Mouse (Mus musculus) intestine, embryonic 16.5 days (tissue): ENCODE measurements around the gene Antxr1. TPM values are rescaled to one million over a fixed set of nuclear protein-coding genes. Genes with fewer than 3 reads are reported as not detected.

ENCODE experiments used
- ATAC-seq: fragments of 200-750 bp; cut with Nextera tagmentation; 2 replicates; pipeline ENCODE4 v1.8.0; 2017; ENCODE audit warnings: moderate TSS enrichment, moderate library complexity
- H3K27ac ChIP-seq: fragments of 300-500 bp; sonication (generic); 2 replicates; pipeline ENCODE4 v1.5.1; 2014; ENCODE audit warnings: mild to moderate bottlenecking, low read length
- H3K27me3 ChIP-seq: fragments of 300-500 bp; sonication (generic); replicated peaks from 2 replicates; pipeline ENCODE4 v1.6.1; 2014; ENCODE audit warnings: low read length, control low read depth, mixed read lengths; ENCODE audit not compliant: control insufficient read depth, insufficient read depth
- H3K36me3 ChIP-seq: fragments of 300-500 bp; sonication (generic); 2 replicates; pipeline ENCODE4 v1.6.1; 2014; ENCODE audit warnings: low read length, control low read depth; ENCODE audit not compliant: control insufficient read depth, insufficient read depth
- H3K4me1 ChIP-seq: fragments of 300-500 bp; sonication (generic); 2 replicates; pipeline ENCODE4 v1.6.1; 2014; ENCODE audit warnings: low read length, control low read depth, mixed read lengths; ENCODE audit not compliant: control insufficient read depth, insufficient read depth
- H3K4me2 ChIP-seq: fragments of 300-500 bp; sonication (generic); 2 replicates; pipeline ENCODE4 v1.6.1; 2014; ENCODE audit warnings: low read depth, low read length, control low read depth
- H3K4me3 ChIP-seq: fragments of 300-500 bp; sonication (generic); 2 replicates; pipeline ENCODE4 v1.5.1; 2014; ENCODE audit warnings: mild to moderate bottlenecking, low read length
- H3K9ac ChIP-seq: fragments of 300-500 bp; sonication (generic); 2 replicates; pipeline ENCODE4 v1.6.1; 2014; ENCODE audit warnings: low read depth, low read length
- H3K9me3 ChIP-seq: fragments of 300-500 bp; sonication (generic); 2 replicates; pipeline ENCODE4 v1.6.1; 2016; ENCODE audit warnings: low read length, control low read depth; ENCODE audit not compliant: control insufficient read depth
- WGBS: fragments of 180-500 bp; shearing (Covaris S2); extraction: QIAGEN DNeasy Blood & Tissue Kit; methylation state at CpG from one replicate; pipeline ENCODE4 v1.1.7; 2014; 5-methylcytosine and 5-hydroxymethylcytosine counted together
- polyA plus RNA-seq: library from polyadenylated mRNA; unstranded; fragments of >200 nt; fragmentation: Nextera tagmentation; extraction: Ambion mirVana; gene quantifications from 2 replicates; pipeline ENCODE4 v1.2.1, GENCODE M21; 2015

Antxr1 gene
- polyA plus RNA-seq, 1 experiment from 2014 or later, result 3.9 TPM

- H3K27ac ChIP-seq, result peak overlapping the region; percentile 65
- no peaks in the 10 kb centered on the region for H3K27me3 ChIP-seq
- H3K4me2 ChIP-seq, result peak overlapping the region; percentile 26
- no peaks in the 10 kb centered on the region for H3K36me3 ChIP-seq
- no peak overlapping the region for H3K4me3 ChIP-seq
- H3K4me1 ChIP-seq, result 0 out of 2 replicates have a peak, but pooled peaks cover 2% of the 10 kb centered on the region
- 0 out of 2 replicates have a peak overlapping the region, but pooled peaks have one; percentile 28 for H3K9ac ChIP-seq
- peak; percentile 96 for ATAC-seq
- H3K9me3 ChIP-seq, result no peaks in the 10 kb centered on the region
- 72% methylated on average over 20 of the region's 20 CpGs for WGBS
Observed at GRCm38 (mm10) chr6:87119066-87119837, 216.4 kb downstream of the Antxr1 start.

GRCm38 (mm10) chr6:87116596-87116995, 219.0 kb downstream of the Antxr1 start:
- H3K9me3 ChIP-seq, result no peaks in the 10 kb centered on the region
- H3K4me2 ChIP-seq, result no peak overlapping the region
- no peaks in the 10 kb centered on the region for H3K36me3 ChIP-seq
- H3K4me3 ChIP-seq, result no peak overlapping the region
- 86% methylated on average over 7 of the region's 7 CpGs for WGBS
- no peak overlapping the region for H3K27ac ChIP-seq
- ATAC-seq, result no peak
- H3K27me3 ChIP-seq, result no peaks in the 10 kb centered on the region
- 0 out of 2 replicates have a peak, but pooled peaks cover 2% of the 10 kb centered on the region for H3K4me1 ChIP-seq
- H3K9ac ChIP-seq, result no peak overlapping the region

DNA sequence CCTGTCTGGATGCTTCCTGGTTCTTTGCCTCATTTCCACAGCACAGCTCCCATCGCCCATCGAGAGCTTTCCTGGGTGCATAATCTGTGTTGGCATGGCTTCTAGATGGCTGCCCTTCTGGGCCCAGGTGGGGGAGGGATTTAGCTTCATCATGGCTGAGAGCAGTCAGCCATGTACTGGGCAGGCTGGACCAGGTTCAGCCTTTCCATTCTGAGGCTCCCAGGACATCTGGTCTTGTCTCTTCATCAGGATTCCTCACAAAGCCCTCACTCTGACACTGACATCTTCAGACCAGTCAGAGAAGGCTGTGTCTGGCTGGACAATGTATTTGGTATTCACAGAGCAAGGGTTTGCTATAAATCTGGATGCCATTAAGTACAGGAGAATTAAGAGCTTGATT, 219.6 kb downstream of the Antxr1 start:
- no peak for ATAC-seq
- H3K9ac ChIP-seq, result no peak overlapping the region
- 75% methylated on average over 2 of the region's 2 CpGs for WGBS
- H3K4me3 ChIP-seq, result no peak overlapping the region
- H3K4me2 ChIP-seq, result no peak overlapping the region
- H3K4me1 ChIP-seq, result 0 out of 2 replicates have a peak, but pooled peaks cover 2% of the 10 kb centered on the region
- H3K27ac ChIP-seq, result no peak overlapping the region
- no peaks in the 10 kb centered on the region for H3K9me3 ChIP-seq
- H3K27me3 ChIP-seq, result no peaks in the 10 kb centered on the region
- H3K36me3 ChIP-seq, result no peaks in the 10 kb centered on the region

DNA sequence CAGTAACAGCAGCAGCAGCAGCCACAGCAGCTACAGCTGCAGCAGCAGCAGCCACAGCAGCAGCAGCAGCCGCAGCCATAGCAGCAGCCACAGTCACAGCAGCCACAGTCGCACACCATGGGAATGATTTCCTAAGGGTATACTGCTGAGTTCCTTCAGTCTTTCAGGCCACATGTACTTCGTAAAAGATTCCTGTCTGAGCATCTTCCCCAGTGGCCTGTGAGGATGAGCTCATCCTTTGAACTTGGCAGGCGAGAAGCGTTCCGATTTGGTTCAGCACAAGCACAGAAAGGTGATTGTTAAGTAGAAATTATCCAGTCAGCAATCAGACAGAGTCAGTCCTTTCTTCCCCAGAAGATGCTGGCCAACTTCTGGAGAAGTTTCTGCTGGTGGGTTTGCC, 223.5 kb downstream of the Antxr1 start:
- no peaks in the 10 kb centered on the region for H3K4me1 ChIP-seq
- ATAC-seq, result no peak
- WGBS, result 61% methylated on average over 6 of the region's 6 CpGs

DNA sequence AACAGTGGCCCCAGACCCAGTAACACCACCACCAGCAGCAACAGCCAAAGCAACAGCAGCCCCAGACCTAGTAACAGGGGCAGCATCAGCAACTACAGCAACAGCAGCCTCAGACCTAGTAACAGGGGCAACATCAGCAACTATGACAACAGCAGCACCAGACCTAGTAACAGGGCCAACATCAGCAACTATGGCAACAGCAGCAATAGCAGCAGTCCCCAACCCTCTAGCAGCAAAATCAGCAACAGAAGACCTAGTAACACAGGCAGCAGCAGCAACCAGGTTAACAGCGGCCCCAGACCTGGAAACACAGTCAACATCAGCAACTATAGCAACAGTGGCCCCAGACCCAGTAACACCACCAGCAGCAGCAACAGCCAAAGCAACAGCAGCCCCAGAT, 224.1 kb downstream of the Antxr1 start:
- no peak overlapping the region for H3K4me2 ChIP-seq
- H3K9ac ChIP-seq, result no peak overlapping the region
- no peak for ATAC-seq
- WGBS, result 85% methylated on average over 1 of the region's 1 CpGs
- H3K4me1 ChIP-seq, result no peaks in the 10 kb centered on the region
- H3K4me3 ChIP-seq, result no peak overlapping the region
- H3K9me3 ChIP-seq, result no peaks in the 10 kb centered on the region
- no peaks in the 10 kb centered on the region for H3K36me3 ChIP-seq
- H3K27ac ChIP-seq, result no peak overlapping the region
- no peaks in the 10 kb centered on the region for H3K27me3 ChIP-seq

More for the DNA sequence above, 223.5 kb downstream of the Antxr1 start:
- H3K4me2 ChIP-seq, result no peak overlapping the region
- no peak overlapping the region for H3K9ac ChIP-seq
- 0 out of 2 replicates have a peak overlapping the region, but pooled peaks have one; percentile 3 for H3K27ac ChIP-seq
- H3K36me3 ChIP-seq, result no peaks in the 10 kb centered on the region
- H3K9me3 ChIP-seq, result no peaks in the 10 kb centered on the region
- no peaks in the 10 kb centered on the region for H3K27me3 ChIP-seq
- no peak overlapping the region for H3K4me3 ChIP-seq

GRCm38 (mm10) chr6:87104123-87104796, 231.4 kb downstream of the Antxr1 start, which contains the start of gene D6Ertd527e:
Gene D6Ertd527e (plus strand): TSS chr6:87104746.
- Histone ChIP-seq H3K4me1 (peaks cover 23% of the 10 kb centered on the region), H3K27me3 (no peaks in the 10 kb centered on the region), H3K4me3 (no peak within 1 kb of the TSS), H3K9ac (no peak within 1 kb of the TSS), H3K9me3 (no peaks in the 10 kb centered on the region), H3K4me2 (no peak within 1 kb of the TSS), H3K36me3 (no peaks in the 10 kb centered on the region), H3K27ac (no peak within 1 kb of the TSS)
- 77% methylated on average over 11 of the region's 11 CpGs for WGBS
- no peak for ATAC-seq

DNA sequence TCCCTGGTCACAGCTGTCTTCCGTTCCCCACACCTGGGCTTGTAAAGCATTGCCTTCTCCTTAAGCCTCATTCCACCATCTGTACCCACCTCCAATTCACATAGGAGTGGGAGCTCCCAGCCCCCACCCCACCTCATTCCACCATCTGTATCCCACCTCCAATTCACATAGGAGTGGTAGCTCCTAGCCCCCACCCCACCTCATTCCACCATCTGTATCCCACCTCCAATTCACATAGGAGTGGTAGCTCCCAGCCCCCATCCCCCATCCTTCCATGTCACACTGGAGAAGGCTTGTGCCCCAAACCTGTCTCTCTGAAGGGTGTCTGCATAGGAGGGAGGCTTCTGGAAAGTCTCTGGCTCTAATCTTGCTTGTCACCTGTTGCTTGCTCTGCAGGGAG, 232.3 kb downstream of the Antxr1 start:
- Histone ChIP-seq H3K27me3 (no peaks in the 10 kb centered on the region), H3K27ac (no peak overlapping the region), H3K4me3 (no peak overlapping the region), H3K9ac (no peak overlapping the region), H3K4me1 (peaks cover 23% of the 10 kb centered on the region), H3K4me2 (no peak overlapping the region), H3K36me3 (no peaks in the 10 kb centered on the region), H3K9me3 (no peaks in the 10 kb centered on the region)
- 89% methylated on average over 1 of the region's 1 CpGs for WGBS
- no peak for ATAC-seq

GRCm38 (mm10) chr6:87102421-87102911, 233.2 kb downstream of the Antxr1 start:
- H3K27ac ChIP-seq, result peak overlapping the region; percentile 13; the same call in 1 of the 2 replicates
- H3K9ac ChIP-seq, result no peak overlapping the region
- ATAC-seq, result 0 out of 2 replicates have a peak, but pooled peaks have one; percentile 2

DNA sequence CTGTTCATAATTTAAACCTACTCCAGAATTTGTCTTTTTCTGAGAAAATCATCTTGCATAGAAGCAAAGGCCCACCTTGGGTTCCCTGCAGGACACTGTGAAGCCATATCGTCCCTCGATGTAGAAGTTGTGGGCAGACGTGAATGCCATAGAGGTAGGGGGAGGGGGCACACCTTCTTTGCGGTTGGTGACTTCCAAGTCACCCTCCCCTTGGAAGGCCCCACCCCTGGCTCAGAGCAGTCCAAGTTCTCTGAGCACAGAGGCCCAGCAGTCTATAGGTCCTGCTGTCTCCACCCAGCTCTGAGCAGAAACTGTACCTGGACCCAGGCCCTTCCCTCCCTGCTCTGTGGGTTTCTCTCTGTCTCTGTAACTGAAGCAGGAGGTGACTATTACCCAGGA, 233.7 kb downstream of the Antxr1 start:
- Histone ChIP-seq H3K9me3 (no peaks in the 10 kb centered on the region), H3K4me2 (no peak overlapping the region), H3K27ac (peak overlapping the region; percentile 13; the same call in 1 of the 2 replicates), H3K36me3 (no peaks in the 10 kb centered on the region), H3K27me3 (no peaks in the 10 kb centered on the region), H3K4me1 (peaks cover 23% of the 10 kb centered on the region), H3K4me3 (no peak overlapping the region), H3K9ac (no peak overlapping the region)
- 28% methylated on average over 4 of the region's 4 CpGs for WGBS
- peak; percentile 51; the same call in 1 of the 2 replicates for ATAC-seq

More at GRCm38 (mm10) chr6:87102421-87102911, 233.2 kb downstream of the Antxr1 start:
- Histone ChIP-seq H3K27me3 (no peaks in the 10 kb centered on the region), H3K4me2 (no peak overlapping the region), H3K36me3 (no peaks in the 10 kb centered on the region), H3K4me3 (no peak overlapping the region), H3K4me1 (peaks cover 23% of the 10 kb centered on the region), H3K9me3 (no peaks in the 10 kb centered on the region)
- 37% methylated on average over 7 of the region's 7 CpGs for WGBS
